Mouse (Mus musculus): ENCODE results near the gene Ric8a. TPM values are rescaled to one million over a fixed set of nuclear protein-coding genes. Genes with fewer than 3 reads are reported as not detected.
A peak's percentile ranks its signal among the peaks of the same experiment; 100 is the strongest.

The Ric8a gene
- polyA plus RNA-seq, 1 experiment from 2014 or later = 49.4 TPM

- Histone ChIP-seq H3K4me1 (ENCODE audit: control insufficient read depth, insufficient read depth, low read length) (no peaks in the 10 kb centered on the region), H3K27ac (ENCODE audit: low read depth, low read length) (no peak overlapping the region), H3K9me3 (ENCODE audit: control insufficient read depth, low read length) (no peaks in the 10 kb centered on the region), H3K27me3 (ENCODE audit: control insufficient read depth, insufficient read depth, low read length) (no peaks in the 10 kb centered on the region), H3K36me3 (ENCODE audit: control insufficient read depth, insufficient read depth, low read length) (no peaks in the 10 kb centered on the region), H3K9ac (ENCODE audit: low read depth, low read length) (no peak overlapping the region), H3K4me3 (ENCODE audit: low read length) (no peak overlapping the region), H3K4me2 (replicated peaks; ENCODE audit: low read depth, low read length) (no peak overlapping the region)
- 35% methylated on average over 8 of the region's 8 CpGs for WGBS
- ATAC-seq (ENCODE audit: low FRiP score, low TSS enrichment) = no peak
These were observed 28.4 kb upstream of the Ric8a start for GRCm38 (mm10) chr7:140828171-140828881.

GRCm38 (mm10) chr7:140831447-140831846 is 25.3 kb upstream of the Ric8a start:
- H3K27ac ChIP-seq (ENCODE audit: low read depth, low read length) = no peak overlapping the region
- H3K4me3 ChIP-seq (ENCODE audit: low read length) = no peak overlapping the region
- H3K4me1 ChIP-seq (ENCODE audit: control insufficient read depth, insufficient read depth, low read length) = no peaks in the 10 kb centered on the region
- no peaks in the 10 kb centered on the region for H3K36me3 ChIP-seq (ENCODE audit: control insufficient read depth, insufficient read depth, low read length)
- no peaks in the 10 kb centered on the region for H3K27me3 ChIP-seq (ENCODE audit: control insufficient read depth, insufficient read depth, low read length)
- no peaks in the 10 kb centered on the region for H3K9me3 ChIP-seq (ENCODE audit: control insufficient read depth, low read length)
- H3K4me2 ChIP-seq (replicated peaks; ENCODE audit: low read depth, low read length) = no peak overlapping the region
- no peak for ATAC-seq (ENCODE audit: low FRiP score, low TSS enrichment)
- 64% methylated on average over 6 of the region's 6 CpGs for WGBS
- H3K9ac ChIP-seq (ENCODE audit: low read depth, low read length) = no peak overlapping the region

GRCm38 (mm10) chr7:140833341-140833740 is 23.4 kb upstream of the Ric8a start:
- Histone ChIP-seq H3K4me2 (replicated peaks; ENCODE audit: low read depth, low read length) (no peak overlapping the region), H3K4me3 (ENCODE audit: low read length) (no peak overlapping the region), H3K27ac (ENCODE audit: low read depth, low read length) (no peak overlapping the region), H3K36me3 (ENCODE audit: control insufficient read depth, insufficient read depth, low read length) (no peaks in the 10 kb centered on the region), H3K4me1 (ENCODE audit: control insufficient read depth, insufficient read depth, low read length) (no peaks in the 10 kb centered on the region), H3K9ac (ENCODE audit: low read depth, low read length) (no peak overlapping the region), H3K27me3 (ENCODE audit: control insufficient read depth, insufficient read depth, low read length) (no peaks in the 10 kb centered on the region), H3K9me3 (ENCODE audit: control insufficient read depth, low read length) (no peaks in the 10 kb centered on the region)
- no peak for ATAC-seq (ENCODE audit: low FRiP score, low TSS enrichment)
- 85% methylated on average over 4 of the region's 4 CpGs for WGBS

GRCm38 (mm10) chr7:140834968-140835757 is 21.6 kb upstream of the Ric8a start, which contains the start of gene Urah:
Urah (plus strand) TSS chr7:140835018.
- no peaks in the 10 kb centered on the region; the same call in 1 of the 2 replicates for H3K27me3 ChIP-seq (ENCODE audit: control insufficient read depth, insufficient read depth, low read length)
- H3K27ac ChIP-seq (ENCODE audit: low read depth, low read length) = no peak within 1 kb of the TSS
- H3K9me3 ChIP-seq (ENCODE audit: control insufficient read depth, low read length) = no peaks in the 10 kb centered on the region
- peak; percentile 14; the same call in 1 of the 2 replicates for ATAC-seq (ENCODE audit: low FRiP score, low TSS enrichment)
- no peaks in the 10 kb centered on the region for H3K4me1 ChIP-seq (ENCODE audit: control insufficient read depth, insufficient read depth, low read length)
- 48% methylated on average over 20 of the region's 20 CpGs for WGBS
- H3K4me2 ChIP-seq (replicated peaks; ENCODE audit: low read depth, low read length) = no peak within 1 kb of the TSS
- H3K9ac ChIP-seq (ENCODE audit: low read depth, low read length) = no peak within 1 kb of the TSS
- H3K4me3 ChIP-seq (ENCODE audit: low read length) = no peak within 1 kb of the TSS
- H3K36me3 ChIP-seq (ENCODE audit: control insufficient read depth, insufficient read depth, low read length) = no peaks in the 10 kb centered on the region

GRCm38 (mm10) chr7:140835758-140836087 is 21.0 kb upstream of the Ric8a start:
- Histone ChIP-seq H3K9ac (ENCODE audit: low read depth, low read length) (no peak overlapping the region), H3K27me3 (ENCODE audit: control insufficient read depth, insufficient read depth, low read length) (no peaks in the 10 kb centered on the region; the same call in 1 of the 2 replicates), H3K27ac (ENCODE audit: low read depth, low read length) (no peak overlapping the region), H3K4me3 (ENCODE audit: low read length) (no peak overlapping the region), H3K4me1 (ENCODE audit: control insufficient read depth, insufficient read depth, low read length) (no peaks in the 10 kb centered on the region), H3K9me3 (ENCODE audit: control insufficient read depth, low read length) (no peaks in the 10 kb centered on the region), H3K36me3 (ENCODE audit: control insufficient read depth, insufficient read depth, low read length) (no peaks in the 10 kb centered on the region), H3K4me2 (replicated peaks; ENCODE audit: low read depth, low read length) (no peak overlapping the region)
- 83% methylated on average over 2 of the region's 2 CpGs for WGBS
- no peak for ATAC-seq (ENCODE audit: low FRiP score, low TSS enrichment)

GRCm38 (mm10) chr7:140836243-140837115 is 20.3 kb upstream of the Ric8a start:
- no peak overlapping the region for H3K9ac ChIP-seq (ENCODE audit: low read depth, low read length)
- H3K36me3 ChIP-seq (ENCODE audit: control insufficient read depth, insufficient read depth, low read length) = no peaks in the 10 kb centered on the region
- no peaks in the 10 kb centered on the region for H3K9me3 ChIP-seq (ENCODE audit: control insufficient read depth, low read length)
- no peak overlapping the region for H3K4me2 ChIP-seq (replicated peaks; ENCODE audit: low read depth, low read length)
- H3K27me3 ChIP-seq (ENCODE audit: control insufficient read depth, insufficient read depth, low read length) = no peaks in the 10 kb centered on the region; the same call in 1 of the 2 replicates
- no peak for ATAC-seq (ENCODE audit: low FRiP score, low TSS enrichment)
- no peak overlapping the region for H3K4me3 ChIP-seq (ENCODE audit: low read length)
- no peaks in the 10 kb centered on the region for H3K4me1 ChIP-seq (ENCODE audit: control insufficient read depth, insufficient read depth, low read length)
- no peak overlapping the region for H3K27ac ChIP-seq (ENCODE audit: low read depth, low read length)
- WGBS = 82% methylated on average over 9 of the region's 9 CpGs

GRCm38 (mm10) chr7:140839556-140839955 is 17.2 kb upstream of the Ric8a start:
- no peak overlapping the region for H3K9ac ChIP-seq (ENCODE audit: low read depth, low read length)
- no peak overlapping the region for H3K4me2 ChIP-seq (replicated peaks; ENCODE audit: low read depth, low read length)
- 50% methylated on average over 5 of the region's 5 CpGs for WGBS
- H3K4me3 ChIP-seq (ENCODE audit: low read length) = no peak overlapping the region
- no peaks in the 10 kb centered on the region; the same call in 1 of the 2 replicates for H3K27me3 ChIP-seq (ENCODE audit: control insufficient read depth, insufficient read depth, low read length)
- H3K4me1 ChIP-seq (ENCODE audit: control insufficient read depth, insufficient read depth, low read length) = no peaks in the 10 kb centered on the region
- H3K27ac ChIP-seq (ENCODE audit: low read depth, low read length) = no peak overlapping the region
- H3K9me3 ChIP-seq (ENCODE audit: control insufficient read depth, low read length) = no peaks in the 10 kb centered on the region
- no peak for ATAC-seq (ENCODE audit: low FRiP score, low TSS enrichment)
- H3K36me3 ChIP-seq (ENCODE audit: control insufficient read depth, insufficient read depth, low read length) = no peaks in the 10 kb centered on the region

- Histone ChIP-seq H3K4me2 (replicated peaks; ENCODE audit: low read depth, low read length) (no peak overlapping the region), H3K9ac (ENCODE audit: low read depth, low read length) (no peak overlapping the region), H3K9me3 (ENCODE audit: control insufficient read depth, low read length) (no peaks in the 10 kb centered on the region), H3K4me3 (ENCODE audit: low read length) (no peak overlapping the region), H3K27me3 (ENCODE audit: control insufficient read depth, insufficient read depth, low read length) (no peaks in the 10 kb centered on the region; the same call in 1 of the 2 replicates), H3K4me1 (ENCODE audit: control insufficient read depth, insufficient read depth, low read length) (no peaks in the 10 kb centered on the region), H3K27ac (ENCODE audit: low read depth, low read length) (no peak overlapping the region), H3K36me3 (ENCODE audit: control insufficient read depth, insufficient read depth, low read length) (no peaks in the 10 kb centered on the region)
- 37% methylated on average over 19 of the region's 19 CpGs for WGBS
- ATAC-seq (ENCODE audit: low FRiP score, low TSS enrichment) = no peak
These were observed 15.7 kb upstream of the Ric8a start for GRCm38 (mm10) chr7:140840750-140841735.
